In the genomic region with DNA sequence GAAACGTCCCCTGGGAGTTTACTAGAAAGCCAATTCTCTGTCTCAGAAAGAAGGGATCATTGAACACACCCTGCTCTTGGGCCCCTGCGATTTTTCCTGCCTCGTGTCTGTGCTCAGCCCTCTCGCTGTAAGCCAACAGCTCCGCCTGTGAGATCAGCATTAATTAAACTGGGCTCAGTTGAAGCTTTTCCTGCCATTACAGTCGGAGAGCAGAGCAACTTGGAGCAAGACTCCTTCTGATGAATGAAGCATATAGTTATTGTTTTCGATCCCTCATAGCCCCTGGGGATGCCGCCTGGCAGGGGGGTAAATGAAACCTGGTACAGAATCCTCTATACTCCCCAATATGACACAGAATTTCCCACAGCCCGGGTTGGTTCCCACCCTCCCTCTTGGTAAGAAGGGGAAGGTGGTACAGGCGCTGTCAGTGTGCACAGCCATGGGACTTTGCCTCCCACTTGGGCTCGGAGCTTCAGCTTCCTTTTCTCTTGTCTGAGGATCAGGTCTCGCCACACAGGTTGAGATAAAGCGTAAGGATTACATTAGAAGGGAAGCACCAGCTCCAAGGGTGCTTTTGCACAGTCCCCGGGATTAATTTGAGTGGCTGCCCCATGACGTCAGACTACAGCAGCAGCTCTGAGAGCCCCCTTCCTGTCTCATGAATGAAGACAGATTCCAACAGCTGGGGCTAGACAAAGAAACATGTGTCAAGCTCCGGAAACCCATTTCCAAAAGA, we compare ENCODE assay signal across 9 mouse cellular contexts.
DNase-seq lines count a peak whose midpoint lies in the region; ATAC-seq lines count a peak whose summit lies in the region.
"Had no signal": no experiment of that assay in that cellular context is flagged by ENCODE, and none has a peak within 500 bp of the region (broad histone marks: within the 10 kb centered on the region; RNA-seq: fewer than 3 reads in every experiment).

No protein-coding gene starts in this region.

- peak overlapping the region; percentile 75 for H3K27ac ChIP-seq in embryonic facial prominence, embryonic 10.5 days (replicated peaks)
- H3K27ac ChIP-seq in hindbrain, embryonic 14.5 days: no peak overlapping the region; the same call in 1 of the 2 replicates
- 0 out of 2 replicates have a peak overlapping the region, but pooled peaks have one; percentile 27 for H3K27ac ChIP-seq in neural tube, embryonic 11.5 days (ENCODE audit: low read depth, low read length)

- peak; percentile 32; the same call in 1 of the 2 replicates for ATAC-seq in hindbrain, embryonic 14.5 days (ENCODE audit: low FRiP score)
- no peak for ATAC-seq in neural tube, embryonic 11.5 days (ENCODE audit: insufficient read depth, low FRiP score, low TSS enrichment)

- no peaks in the 10 kb centered on the region for H3K9me3 ChIP-seq in embryonic facial prominence, embryonic 10.5 days
- H3K9me3 ChIP-seq in hindbrain, embryonic 14.5 days (ENCODE audit: control insufficient read depth, low read length): no peaks in the 10 kb centered on the region
- H3K9me3 ChIP-seq in neural tube, embryonic 11.5 days (ENCODE audit: control insufficient read depth, low read length): no peaks in the 10 kb centered on the region

- peak overlapping the region; percentile 13; the same call in 1 of the 2 replicates for H3K4me3 ChIP-seq in embryonic facial prominence, embryonic 10.5 days
- H3K4me3 ChIP-seq in hindbrain, embryonic 14.5 days (replicated peaks; ENCODE audit: low read length): no peak overlapping the region
- H3K4me3 ChIP-seq in neural tube, embryonic 11.5 days (ENCODE audit: low read depth, low read length): no peak overlapping the region

- DNase-seq in heart, postnatal 4 days: peak; percentile 23
- no peak for DNase-seq in heart, adult 8-10 months (ENCODE audit: low spot score)
- DNase-seq in embryonic facial prominence, embryonic 10.5 days (ENCODE audit: low spot score): peak; percentile 35
- DNase-seq in hindbrain, embryonic 14.5 days (ENCODE audit: low spot score): peak; percentile 67
- DNase-seq in neural tube, embryonic 11.5 days (ENCODE audit: low spot score): peak; percentile 57
- no peak for DNase-seq in spleen, adult 12 weeks (ENCODE audit: low spot score)
- DNase-seq in spleen, adult 18-20 months: no peak
- DNase-seq in adrenal gland, adult 18-20 months (ENCODE audit: low spot score in 2 of 2): no peak
- DNase-seq: adrenal gland, postnatal 36 days had no signal

- WGBS in embryonic facial prominence, embryonic 10.5 days: 38% methylated on average over 16 of the region's 16 CpGs
- 19% methylated on average over 16 of the region's 16 CpGs for WGBS in hindbrain, embryonic 14.5 days
- 44% methylated on average over 16 of the region's 16 CpGs for WGBS in neural tube, embryonic 11.5 days

- peaks cover 48% of the 10 kb centered on the region for H3K4me1 ChIP-seq in embryonic facial prominence, embryonic 10.5 days
- H3K4me1 ChIP-seq in hindbrain, embryonic 14.5 days (replicated peaks; ENCODE audit: control insufficient read depth, insufficient read depth, low read length): peaks cover 36% of the 10 kb centered on the region
- H3K4me1 ChIP-seq in neural tube, embryonic 11.5 days (ENCODE audit: control insufficient read depth, insufficient read depth, low read length): peaks cover 32% of the 10 kb centered on the region

- H3K36me3 ChIP-seq in embryonic facial prominence, embryonic 10.5 days (replicated peaks): no peaks in the 10 kb centered on the region
- H3K36me3 ChIP-seq in hindbrain, embryonic 14.5 days (replicated peaks; ENCODE audit: control insufficient read depth, insufficient read depth): no peaks in the 10 kb centered on the region
- H3K36me3 ChIP-seq in neural tube, embryonic 11.5 days (ENCODE audit: control insufficient read depth, insufficient read depth, low read length): no peaks in the 10 kb centered on the region

- peak overlapping the region; percentile 37 for H3K4me2 ChIP-seq in hindbrain, embryonic 14.5 days (replicated peaks)
- no peak overlapping the region for H3K4me2 ChIP-seq in neural tube, embryonic 11.5 days (ENCODE audit: low read depth)

- H3K9ac ChIP-seq in hindbrain, embryonic 14.5 days: peak overlapping the region; percentile 32; the same call in 1 of the 2 replicates
- peak overlapping the region; percentile 32 for H3K9ac ChIP-seq in neural tube, embryonic 11.5 days (ENCODE audit: low read length)

- 0 out of 2 replicates have a peak, but pooled peaks cover 11% of the 10 kb centered on the region for H3K27me3 ChIP-seq in embryonic facial prominence, embryonic 10.5 days (replicated peaks; ENCODE audit: low read depth, poor library complexity, severe bottlenecking)
- no peaks in the 10 kb centered on the region for H3K27me3 ChIP-seq in hindbrain, embryonic 14.5 days (ENCODE audit: control insufficient read depth, insufficient read depth, low read length)
- H3K27me3 ChIP-seq in neural tube, embryonic 11.5 days (ENCODE audit: control insufficient read depth, insufficient read depth, low read length): no peaks in the 10 kb centered on the region

Comparison
In these comparisons a context has a peak if more than half of its experiments do, and no peak if none do; other contexts are left out.
1. DNase-seq: peak in heart, postnatal 4 days (single experiment), embryonic facial prominence, embryonic 10.5 days (single experiment), hindbrain, embryonic 14.5 days (single experiment) and neural tube, embryonic 11.5 days (single experiment); none in heart, adult 8-10 months (single experiment), spleen, adult 12 weeks (single experiment), spleen, adult 18-20 months (0 of 2) and adrenal gland, adult 18-20 months (0 of 2).